Mouse (Mus musculus) kidney, adult 8-10 months (tissue): ENCODE measurements around the gene Arf3.
"Not testable (repeated sequence)": the region's sequence is repeated elsewhere in the genome, so short reads cannot be mapped to it uniquely, and the experiment has no call there.

Experiments used
- DNase-seq, 2 experiments: peaks; one replicate each; pipeline ENCODE4 v3.0.0; 2022

Gene Arf3

DNA sequence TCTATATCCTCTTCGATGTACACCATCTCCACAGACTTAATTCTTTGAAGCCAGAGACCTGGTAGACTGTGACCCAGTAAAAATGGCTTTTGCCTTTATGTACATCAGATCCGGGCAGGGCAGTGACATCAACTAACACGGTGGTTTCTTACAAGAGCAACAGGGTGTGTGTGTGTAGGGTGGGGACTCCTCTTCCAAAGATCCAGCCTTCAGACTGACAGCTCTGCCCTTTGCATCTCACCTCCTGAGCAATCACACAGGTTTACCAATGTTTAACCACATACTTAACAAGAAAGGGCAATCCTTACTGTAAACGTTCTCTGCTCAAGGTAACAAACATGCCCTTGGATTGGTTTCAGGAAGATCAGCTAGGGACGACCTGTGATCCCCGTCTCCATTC, 15.7 kb downstream of the Arf3 start:
- DNase-seq, result no peak

DNA sequence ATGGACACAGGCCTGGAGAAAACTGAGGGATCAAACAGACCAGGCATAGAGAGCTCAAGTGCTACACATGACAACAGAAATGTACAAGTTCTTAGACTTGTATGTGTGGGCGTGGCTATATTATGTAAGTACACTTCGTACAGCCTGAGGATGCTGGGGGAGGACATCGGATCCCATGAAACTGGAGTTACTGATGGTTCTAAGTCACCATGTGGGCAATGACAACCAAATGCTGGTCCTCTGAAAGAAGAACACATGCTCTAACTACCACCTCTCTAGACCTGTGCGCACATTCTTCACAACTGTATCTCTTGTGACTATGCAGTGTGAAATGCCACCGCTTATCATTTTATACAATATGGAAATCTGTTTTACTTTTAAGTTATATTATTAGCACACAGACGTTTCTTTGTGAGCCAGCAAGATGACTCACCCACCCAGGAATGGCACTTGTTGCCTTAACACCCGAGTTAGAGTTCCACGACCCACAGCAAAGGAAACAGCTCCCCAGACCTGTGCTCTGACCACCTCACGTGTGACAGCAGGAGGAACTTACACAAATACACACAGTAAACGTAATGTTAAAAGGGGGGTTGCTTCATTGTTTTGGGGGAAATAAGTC, 16.6 kb downstream of the Arf3 start:
- DNase-seq, result no peak

DNA sequence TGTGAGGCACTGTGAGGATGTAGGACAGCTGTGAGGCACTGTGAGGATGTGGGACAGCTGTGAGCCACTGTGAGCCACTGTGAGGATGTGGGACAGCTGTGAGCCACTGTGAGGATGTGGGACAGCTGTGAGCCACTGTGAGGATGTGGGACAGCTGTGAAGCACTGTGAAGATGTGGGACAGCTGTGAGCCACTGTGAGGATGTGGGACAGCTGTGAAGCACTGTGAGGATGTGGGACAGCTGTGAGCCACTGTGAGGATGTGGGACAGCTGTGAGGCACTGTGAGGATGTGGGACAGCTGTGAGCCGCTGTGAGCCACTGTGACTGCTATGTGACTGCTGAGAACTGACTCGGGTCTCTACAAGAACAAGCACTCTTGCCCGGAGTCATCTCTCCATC, 19.2 kb downstream of the Arf3 start:
- DNase-seq, result not testable (repeated sequence)

DNA sequence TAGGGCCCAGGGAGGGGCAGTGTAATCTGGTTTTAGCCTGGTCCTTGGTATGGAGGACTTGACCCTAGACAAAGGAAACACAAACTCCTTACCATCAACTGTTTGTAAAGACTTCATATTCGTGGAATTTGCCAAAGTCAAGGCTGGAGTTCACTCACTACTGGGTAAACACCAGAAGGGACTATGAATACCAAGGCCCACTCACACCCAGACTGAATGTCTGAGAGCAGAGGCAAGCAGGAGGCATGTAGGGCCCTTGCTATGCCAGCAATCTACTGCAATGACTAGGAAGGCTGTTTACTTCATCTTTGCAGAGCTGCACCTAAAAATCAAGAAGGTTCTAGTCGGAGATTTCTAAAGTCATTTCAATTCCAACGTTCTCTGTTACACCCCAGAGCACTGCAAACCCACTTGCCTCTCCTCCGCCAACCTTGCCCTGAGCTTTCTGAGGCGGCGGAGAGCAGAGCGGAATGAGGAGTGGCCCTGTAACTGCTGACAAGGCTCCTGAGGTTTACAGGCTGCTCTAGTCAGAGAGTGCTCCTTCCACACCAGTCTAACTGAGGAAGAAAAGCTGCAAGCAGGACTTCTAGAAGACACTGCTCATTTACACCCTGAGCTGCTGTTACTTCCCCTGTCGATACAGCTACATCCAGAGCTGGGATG, 20.1 kb downstream of the Arf3 start:
- no peak for DNase-seq

DNA sequence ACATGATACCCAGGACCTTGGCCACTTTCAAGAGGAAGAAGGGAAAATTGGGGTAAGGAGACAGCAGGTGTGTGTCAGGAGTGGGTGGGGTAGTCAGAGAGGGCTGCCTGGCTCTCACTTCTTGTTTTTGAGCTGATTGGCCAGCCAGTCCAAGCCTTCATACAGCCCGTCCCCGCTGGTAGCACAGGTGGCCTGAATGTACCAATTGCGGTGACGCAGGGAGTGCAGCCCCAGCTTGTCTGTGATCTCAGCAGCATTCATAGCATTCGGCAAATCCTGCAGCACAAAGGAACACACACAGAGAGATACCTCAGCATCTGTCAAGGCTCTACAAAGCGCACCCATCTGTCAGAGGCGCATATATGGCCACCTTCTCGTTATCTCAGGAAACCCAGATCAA, 22.8 kb downstream of the Arf3 start:
- DNase-seq, result no peak

DNA sequence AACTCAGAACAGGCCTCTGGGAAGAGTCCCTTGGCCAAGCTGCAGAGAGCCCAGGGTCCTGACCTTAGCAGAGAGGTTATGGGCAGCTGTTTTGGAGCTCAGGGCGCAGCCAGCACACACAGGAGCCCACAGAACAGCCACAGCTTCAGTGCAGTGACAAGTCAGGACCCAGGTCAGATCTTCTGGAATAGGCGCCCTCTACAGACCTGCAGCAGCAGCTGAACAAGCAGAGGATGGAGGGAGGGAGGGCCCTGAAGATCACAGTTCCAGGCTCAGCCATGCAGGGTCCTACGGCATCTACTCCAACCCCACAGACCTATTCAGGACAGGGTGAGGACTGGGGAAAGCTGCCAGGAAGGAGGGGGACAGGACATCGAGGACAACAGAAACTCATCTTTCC, 24.2 kb downstream of the Arf3 start:
- DNase-seq, result no peak

DNA sequence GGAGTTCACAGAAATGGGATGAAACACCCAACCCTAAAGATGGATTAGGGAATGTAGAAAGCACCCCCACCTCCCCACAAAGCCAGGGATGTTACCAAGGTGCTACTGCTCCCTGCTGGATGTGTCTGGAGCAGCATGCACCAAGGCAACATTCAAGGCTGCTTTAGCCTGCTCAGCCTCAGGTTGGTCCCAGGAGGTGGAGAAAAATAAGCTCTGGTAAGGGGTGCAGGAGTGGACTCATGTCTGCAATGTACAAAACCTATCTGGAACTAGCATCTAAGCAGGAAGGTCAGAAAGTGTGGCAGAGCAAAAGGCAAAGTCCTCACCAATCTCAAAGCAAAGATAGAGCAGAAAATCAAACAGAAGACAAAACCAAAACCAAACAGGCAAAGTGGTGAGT, 25.1 kb downstream of the Arf3 start:
- peak in 1 of 2 experiments; percentile 58 for DNase-seq

DNA sequence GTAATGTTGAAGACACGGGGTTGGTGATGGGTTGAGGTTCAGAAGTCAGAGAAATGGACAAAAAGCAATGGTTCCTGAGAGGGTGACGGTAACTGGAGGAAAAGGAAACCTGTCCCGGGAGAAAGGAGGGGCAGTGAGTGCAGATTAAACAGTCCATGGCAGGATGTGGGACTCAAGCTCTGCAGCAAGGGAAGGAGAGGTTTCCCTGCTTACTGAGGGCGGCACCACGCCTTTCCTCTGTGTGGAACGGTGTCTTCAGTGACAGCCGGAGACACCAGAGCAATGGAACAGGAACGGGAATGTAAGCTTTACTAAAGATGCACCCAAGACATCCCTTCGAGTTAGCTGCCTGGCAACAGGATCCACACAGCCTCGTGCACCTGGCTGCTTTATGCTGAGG, 26.5 kb downstream of the Arf3 start:
- DNase-seq, result no peak

DNA sequence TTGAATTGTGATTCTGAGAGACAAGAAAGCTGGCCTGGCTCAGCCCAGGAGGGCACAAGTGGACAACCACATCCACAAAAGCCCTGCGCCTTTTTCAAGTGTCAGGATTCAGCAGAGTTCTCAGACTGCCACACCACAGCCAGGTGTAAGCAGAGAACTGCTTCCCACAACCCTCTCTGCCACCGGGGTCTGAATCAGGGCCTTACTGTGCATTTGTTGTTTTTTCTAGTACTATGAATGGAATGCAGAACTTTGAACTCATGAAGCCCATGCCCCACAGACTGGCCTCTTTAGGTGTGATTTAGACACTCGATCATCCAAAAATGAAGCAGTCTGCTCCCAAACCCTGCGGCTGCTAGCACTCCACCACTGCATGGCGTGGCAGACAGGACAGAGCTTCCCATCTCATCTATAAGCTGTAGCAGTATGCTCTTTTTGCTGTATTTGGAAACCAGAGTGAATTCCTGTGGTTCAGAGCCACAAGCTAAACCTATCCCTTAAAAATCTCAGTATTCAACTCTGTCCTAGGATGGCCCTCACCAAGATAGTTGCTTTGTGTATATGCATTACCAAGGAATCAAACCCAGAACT, 28.9 kb downstream of the Arf3 start:
- DNase-seq, result peak; percentile 41 to 42

DNA sequence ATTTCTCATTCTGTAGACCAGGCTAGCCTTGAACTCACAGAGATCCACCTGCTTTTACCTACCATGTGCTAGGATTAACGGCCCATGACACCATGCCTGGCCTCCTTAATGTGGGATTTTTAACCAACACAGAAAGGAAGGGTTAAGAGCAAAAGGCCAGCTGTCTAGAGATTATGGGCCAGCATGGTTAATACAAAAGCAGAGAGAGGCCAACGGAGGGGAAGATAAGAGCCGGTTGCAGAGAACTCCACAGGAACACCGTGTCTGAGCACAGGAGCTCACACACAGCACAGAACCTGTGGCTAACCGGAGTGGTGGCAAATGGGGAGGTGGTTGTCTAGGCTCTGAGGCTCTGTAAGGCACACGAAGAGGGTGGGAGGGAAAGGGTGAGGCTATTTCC, 29.6 kb downstream of the Arf3 start:
- no peak for DNase-seq

DNA sequence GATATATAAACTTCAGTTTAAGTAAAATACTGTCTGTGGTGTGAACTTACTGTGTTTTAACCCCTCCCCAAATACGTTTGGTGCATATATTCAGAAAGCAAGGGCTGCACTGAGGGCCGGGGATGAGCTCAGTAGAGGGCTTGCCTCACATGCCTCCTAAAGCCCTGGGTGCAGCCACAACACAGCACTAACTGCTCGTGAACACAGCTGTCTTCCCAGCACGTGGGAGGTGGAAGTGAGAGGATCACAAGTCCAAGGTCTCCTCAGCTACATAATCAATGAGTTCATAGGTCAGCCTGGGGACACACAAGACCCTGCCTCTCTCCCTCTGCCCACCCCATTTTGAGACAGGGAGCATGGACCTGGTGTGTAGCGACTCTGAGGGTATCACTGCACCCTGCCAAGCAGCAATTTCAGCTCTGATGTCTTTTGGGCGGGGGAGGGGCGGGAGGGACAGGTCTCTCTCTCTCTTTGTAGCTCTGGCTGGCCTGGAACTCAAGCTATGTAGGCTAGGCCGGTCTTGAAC, 30.9 kb downstream of the Arf3 start:
- DNase-seq, result no peak

DNA sequence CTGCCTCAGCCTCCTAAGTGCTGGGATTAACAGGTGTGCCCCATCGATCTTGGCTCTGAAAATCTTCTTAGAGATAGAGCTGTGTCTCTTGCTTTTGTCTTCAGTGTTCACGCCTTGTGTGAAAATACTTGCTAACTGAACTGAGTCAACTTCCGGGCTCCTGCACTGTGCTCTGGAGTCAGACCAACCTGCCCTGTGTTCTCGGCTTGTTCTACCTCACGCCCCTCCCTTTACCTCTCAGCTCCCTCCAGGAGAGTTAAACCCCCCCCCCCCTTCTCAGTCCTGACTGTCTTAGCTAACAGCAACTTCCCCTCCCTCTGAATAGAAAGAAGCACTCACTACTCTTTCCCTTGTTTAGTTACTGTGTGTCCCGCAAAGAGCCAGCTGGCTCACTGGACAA, 32.2 kb downstream of the Arf3 start:
- no peak for DNase-seq

DNA sequence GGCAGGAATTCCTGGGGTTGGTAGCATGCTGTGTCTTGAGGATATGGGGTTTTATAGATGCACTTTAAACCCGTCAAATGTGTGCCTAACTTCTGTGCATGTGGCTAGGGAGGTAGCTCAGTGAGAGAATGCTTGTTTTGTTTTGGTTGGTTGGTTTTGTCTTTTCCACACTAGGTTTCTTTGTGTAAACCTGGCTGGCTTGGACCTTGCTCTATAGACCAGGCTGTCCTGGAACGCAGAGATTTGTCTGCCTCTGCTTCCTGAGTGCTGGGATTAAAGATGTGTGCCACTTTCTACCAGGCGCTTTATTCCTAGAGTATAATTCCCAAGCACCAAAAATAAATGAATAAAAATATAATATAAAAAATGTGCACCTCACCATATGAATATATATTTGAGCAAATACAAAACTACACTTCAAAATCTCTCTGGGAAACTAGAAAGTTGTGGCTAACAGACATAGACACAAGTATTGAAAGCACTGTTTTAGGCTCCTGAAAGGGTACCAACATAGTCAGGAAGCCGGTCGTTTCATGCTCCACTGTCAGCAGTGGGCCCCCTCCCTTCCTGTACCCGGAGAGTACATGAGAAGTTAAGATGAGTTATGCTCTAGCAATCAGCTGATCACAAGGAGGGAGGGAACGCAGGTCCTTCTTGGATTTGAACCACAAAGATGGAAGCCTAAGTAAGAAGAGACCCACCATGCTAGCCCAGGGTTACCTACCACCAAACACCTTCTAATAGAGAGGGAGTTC, 33.0 kb downstream of the Arf3 start:
- peak in 1 of 2 experiments; percentile 25 for DNase-seq

DNA sequence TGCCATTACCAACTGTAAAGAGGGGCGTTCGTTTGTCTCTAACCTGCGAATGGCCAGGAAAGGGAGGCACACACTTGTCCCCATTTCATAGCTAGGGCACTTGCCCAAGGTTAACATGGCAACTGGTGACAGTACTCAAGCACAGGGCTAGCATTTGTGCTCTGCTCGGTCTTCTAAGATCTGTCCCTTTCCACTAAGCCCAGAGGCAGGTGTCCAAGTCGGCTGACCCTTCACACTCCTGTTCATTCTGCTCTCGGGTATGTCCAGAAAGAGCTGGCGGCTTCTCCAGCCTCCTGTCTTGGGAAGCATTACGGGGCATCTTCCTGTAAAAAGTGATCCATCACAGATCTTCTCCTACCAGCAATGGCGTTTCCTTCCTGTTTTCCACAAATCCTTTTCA, 34.6 kb downstream of the Arf3 start:
- peak; percentile 47 to 49 for DNase-seq

DNA sequence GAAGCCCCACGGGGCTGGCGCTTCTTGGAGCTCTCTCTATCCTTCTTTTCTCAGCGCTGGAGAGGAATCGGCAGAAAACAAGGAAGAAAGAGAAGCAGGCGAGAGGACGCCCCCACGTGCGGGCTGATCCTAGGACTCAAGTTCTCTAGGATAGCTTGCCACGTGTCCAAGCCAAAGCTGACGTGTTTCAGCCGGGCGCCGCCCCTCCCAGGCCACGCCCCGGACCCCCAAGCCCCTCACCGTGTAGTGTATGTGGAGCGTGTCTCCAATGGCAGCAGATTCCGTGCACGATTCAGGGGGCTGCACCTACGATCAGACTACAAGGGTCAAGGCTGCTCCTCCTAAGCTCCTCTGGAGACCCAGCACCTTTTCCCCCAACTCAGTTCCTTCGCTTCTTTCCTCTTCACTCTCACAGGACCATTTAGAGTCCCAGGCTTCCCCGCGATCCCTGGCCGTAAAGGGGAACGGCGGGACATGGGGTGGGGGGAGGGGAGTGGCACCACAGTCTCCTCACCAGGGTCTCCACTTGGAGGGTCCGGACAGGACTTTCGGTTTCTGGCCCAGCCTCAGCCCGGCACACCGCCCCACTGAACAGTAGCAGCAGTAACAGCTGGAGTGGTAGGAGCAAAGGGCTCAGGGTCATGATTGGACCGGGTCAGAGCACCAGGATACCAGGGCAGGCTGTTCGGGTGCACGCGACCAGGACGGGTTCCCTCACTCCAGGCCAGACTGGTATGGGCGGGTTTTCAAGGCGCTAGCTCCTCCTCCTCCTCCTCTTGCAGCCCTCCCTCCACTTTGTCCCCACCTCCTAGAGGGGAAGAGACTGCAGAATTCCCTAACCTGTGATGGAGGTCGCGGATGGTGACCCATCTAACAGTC, 35.3 kb downstream of the Arf3 start, which contains the start of gene Fkbp11:
TSS of gene Fkbp11 (minus strand) at position 756 of the 879 bp plus-strand sequence.
- DNase-seq, result peak; percentile 75 to 76

DNA sequence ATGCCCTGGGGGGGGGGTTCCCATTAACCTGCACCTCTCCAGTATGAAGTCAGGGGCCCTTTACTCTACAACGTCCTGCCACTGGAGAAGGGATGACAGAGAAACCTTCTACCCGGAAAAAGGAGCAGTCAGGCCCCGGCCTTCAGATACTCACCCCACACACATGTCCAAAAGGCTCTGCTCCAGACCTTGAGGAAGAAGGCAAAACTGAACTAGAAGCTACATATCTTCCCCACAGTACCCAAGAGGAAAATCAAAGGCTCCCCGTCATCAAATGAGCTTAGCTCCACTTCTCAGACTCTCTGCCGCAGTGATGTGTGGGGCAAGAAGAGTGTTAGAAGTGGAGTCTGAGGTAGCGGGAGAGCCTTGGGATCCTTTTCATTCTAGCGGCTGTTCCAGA, 36.3 kb downstream of the Arf3 start:
- DNase-seq, result no peak

DNA sequence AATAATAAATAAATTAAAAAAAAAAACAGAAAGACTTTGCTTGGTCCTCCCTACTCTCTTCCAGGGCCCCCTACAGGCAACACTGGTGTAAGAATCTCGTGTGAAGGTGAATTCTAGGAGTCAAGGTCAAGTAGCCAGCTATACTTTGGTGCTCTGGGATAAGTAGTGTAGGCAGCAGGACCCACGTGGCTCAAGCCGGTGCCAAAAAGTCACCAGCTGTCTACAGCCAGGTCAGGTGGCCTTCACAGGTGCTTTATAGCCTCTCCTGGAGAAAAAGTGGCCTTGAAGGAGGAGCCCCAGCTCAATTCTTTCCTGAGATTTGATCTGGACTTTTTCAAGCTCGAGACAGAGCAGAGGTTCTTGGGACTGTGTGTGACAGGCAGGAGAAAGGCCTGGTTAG, 36.9 kb downstream of the Arf3 start:
- DNase-seq, result peak; percentile 42 to 59

DNA sequence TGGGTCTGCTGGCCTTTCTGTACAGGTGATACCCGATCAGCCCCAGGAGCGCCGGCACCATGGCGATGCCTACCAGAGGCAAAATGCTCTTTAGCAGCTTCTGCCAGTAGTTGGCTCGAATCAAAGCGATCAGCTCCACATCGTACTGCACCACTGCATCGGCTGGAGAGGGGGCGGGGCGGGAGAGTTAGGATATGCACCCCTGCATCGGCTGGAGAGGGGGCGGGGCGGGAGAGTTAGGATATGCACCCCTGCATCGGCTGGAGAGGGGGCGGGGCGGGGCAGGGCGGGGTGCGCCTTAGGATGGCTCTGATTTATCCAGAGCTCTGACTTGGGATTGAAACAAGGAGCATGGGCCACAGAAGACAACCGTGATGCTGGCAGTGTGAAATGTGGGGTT, 38.6 kb downstream of the Arf3 start:
- DNase-seq, result no peak

DNA sequence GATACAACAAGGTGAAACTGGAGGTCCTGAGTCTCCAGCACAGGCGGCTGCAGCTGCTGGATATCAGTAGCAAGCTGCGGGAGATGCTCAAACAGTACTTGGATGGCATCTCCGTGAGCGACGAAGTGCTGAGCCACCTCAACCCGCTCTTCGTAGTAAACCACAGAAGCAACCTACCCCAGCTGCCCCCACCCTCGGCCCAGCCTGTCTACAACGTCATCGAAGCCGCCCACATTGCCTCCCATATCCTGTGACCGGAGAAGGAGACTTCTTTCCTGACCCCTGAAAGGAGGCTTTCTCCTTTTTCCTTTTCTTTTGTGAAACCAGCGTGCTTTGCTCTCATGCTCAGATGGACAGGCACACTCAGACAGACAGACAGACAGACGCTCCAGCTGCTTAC, 40.2 kb downstream of the Arf3 start:
- DNase-seq, result no peak

DNA sequence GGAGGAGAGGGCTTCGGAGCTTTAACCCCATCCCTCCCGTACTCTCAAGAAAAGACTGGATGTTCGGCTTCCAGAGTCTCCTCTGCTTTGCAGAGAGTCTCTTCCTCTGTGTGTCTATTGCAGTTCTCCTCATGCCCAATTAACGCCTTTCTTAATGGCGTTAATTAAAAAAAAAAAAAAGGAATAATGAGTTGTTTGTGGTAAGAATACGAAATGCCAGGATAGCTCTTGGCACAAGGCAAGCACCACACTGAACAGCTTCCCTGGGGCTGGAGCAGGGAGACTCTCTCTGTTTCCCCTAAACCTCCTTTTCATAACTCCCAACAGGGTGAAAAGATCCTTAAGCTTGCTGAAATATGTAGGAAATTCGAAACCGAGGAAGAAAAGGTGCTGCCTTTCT, 40.8 kb downstream of the Arf3 start:
- no peak for DNase-seq

DNA sequence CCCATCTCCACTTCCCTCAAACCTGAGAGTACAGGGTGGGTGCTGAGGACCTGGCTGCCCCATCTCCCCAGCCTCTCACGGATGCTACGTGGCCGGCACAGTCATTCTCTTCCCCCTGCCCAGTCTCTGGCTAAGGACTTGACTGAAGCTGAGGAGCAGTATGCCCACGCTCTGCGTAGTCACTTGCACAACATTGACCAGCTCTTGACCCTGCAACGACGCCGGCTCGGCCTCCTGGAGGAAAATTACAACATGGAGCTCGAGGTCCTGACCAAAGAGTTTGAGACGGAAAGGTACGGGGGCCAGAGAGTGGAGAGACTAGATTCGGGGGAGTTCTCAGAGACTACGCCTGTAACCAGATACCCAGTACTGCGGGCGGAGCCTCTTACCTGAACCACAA, 45.7 kb downstream of the Arf3 start:
- DNase-seq, result no peak

DNA sequence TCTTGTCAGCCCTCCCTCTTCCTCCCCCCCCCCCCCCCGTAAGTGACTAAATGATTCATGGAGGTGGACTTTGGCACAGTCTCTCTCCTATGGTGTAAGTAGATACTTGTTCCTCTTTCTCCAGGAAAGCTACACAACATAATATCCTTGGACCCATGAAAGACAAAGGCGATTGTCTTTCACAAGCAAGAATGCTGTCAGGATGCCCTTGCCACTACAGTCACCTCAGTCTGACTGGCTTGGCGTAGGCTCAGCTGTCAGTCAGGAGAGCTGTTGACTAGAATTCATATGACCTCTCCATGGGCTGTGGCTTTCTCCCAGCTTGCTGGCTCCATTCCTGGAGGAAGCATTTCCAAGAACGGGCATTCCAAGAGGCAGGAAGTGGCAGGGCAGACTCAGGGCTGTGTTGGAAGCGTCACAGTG, 48.8 kb downstream of the Arf3 start:
- DNase-seq, result peak; percentile 62 to 74
